Mouse (Mus musculus): ENCODE data around the gene Necab2. TPM values are rescaled to one million over a fixed set of nuclear protein-coding genes. Genes with fewer than 3 reads are reported as not detected.

Necab2 gene
- polyA plus RNA-seq, 1 experiment from 2014 or later = 1.2 TPM

DNA sequence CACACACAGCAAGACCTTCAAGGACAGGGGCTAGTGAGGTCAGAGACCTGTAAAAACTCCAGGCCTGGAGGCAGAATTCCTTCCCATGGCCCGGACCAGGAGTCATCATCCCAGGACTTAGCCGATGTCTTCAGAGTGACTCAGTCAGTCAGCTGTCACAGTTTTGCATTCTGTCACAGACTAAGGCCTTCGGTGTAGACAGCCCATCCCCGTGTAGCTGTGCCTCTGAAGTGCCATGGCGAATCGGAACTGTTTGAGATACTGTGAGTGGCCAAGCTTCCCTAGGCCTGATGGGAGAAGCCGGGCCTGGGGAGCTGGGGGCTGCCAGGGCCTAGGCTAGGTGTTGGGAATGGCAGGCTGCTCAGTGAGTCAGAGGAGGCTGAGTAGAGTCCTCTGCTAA is 15.8 kb upstream of the Necab2 start:
- ATAC-seq (no peak), DNase-seq (ENCODE audit: low spot score) (no peak)
- H3K9ac ChIP-seq (replicated peaks; ENCODE audit: low read depth) = no peak overlapping the region
- no peak for TF ChIP-seq EP300 (IDR thresholded peaks at IDR 0.05)
- TF ChIP-seq CTCF (IDR thresholded peaks at IDR 0.05) = no peak
- no peak overlapping the region for H3K4me2 ChIP-seq (replicated peaks; ENCODE audit: low read depth, low read length)
- no peak overlapping the region for H3K4me3 ChIP-seq (ENCODE audit: low read depth, low read length)
- no peaks in the 10 kb centered on the region for H3K9me3 ChIP-seq (ENCODE audit: low read length)
- H3K36me3 ChIP-seq (ENCODE audit: insufficient read depth, low read length) = no peaks in the 10 kb centered on the region
- no peaks in the 10 kb centered on the region for H3K27me3 ChIP-seq (replicated peaks; ENCODE audit: insufficient read depth, low read length)
- H3K27ac ChIP-seq (ENCODE audit: low read length) = no peak overlapping the region
- 81% methylated on average over 7 of the region's 7 CpGs for WGBS
- peaks cover 13% of the 10 kb centered on the region; the same call in 1 of the 2 replicates for H3K4me1 ChIP-seq (ENCODE audit: insufficient read depth, low read depth, low read length)

DNA sequence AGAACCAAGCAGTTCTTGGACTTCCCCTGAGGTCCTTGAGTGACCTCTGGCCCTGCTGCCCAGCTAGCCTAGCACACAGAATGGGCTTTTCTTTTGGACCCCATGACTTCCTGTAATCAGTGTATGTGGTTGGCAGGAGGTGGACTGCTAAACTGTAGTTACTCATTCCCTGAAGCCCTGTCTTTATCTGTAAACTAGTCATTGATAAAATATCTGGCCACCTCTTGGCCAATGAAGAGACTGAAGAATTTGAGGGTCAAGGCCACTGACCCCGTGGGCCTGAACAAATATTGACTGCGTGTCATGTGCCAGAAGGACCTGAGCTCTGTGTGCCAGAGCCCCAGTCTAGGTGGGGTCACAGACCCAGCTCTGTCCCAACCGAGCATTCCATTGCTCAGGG is 14.1 kb upstream of the Necab2 start:
- 35% methylated on average over 3 of the region's 3 CpGs for WGBS
- Histone ChIP-seq H3K4me2 (replicated peaks; ENCODE audit: low read depth, low read length) (no peak overlapping the region), H3K27ac (ENCODE audit: low read length) (no peak overlapping the region), H3K4me1 (ENCODE audit: insufficient read depth, low read depth, low read length) (peaks cover 7% of the 10 kb centered on the region; the same call in 1 of the 2 replicates), H3K4me3 (ENCODE audit: low read depth, low read length) (no peak overlapping the region), H3K27me3 (replicated peaks; ENCODE audit: insufficient read depth, low read length) (no peaks in the 10 kb centered on the region), H3K36me3 (ENCODE audit: insufficient read depth, low read length) (no peaks in the 10 kb centered on the region), H3K9me3 (ENCODE audit: low read length) (no peaks in the 10 kb centered on the region), H3K9ac (replicated peaks; ENCODE audit: low read depth) (no peak overlapping the region)
- TF ChIP-seq EP300 (IDR thresholded peaks at IDR 0.05) = no peak
- TF ChIP-seq CTCF (IDR thresholded peaks at IDR 0.05) = no peak
- no peak for ATAC-seq
- DNase-seq (ENCODE audit: low spot score) = no peak

GRCm38 (mm10) chr8:119433582-119434174 is 12.8 kb upstream of the Necab2 start, which contains the start of gene Osgin1:
TSS of gene Osgin1 (plus strand) at chr8:119434124.
- no peak for ATAC-seq

DNA sequence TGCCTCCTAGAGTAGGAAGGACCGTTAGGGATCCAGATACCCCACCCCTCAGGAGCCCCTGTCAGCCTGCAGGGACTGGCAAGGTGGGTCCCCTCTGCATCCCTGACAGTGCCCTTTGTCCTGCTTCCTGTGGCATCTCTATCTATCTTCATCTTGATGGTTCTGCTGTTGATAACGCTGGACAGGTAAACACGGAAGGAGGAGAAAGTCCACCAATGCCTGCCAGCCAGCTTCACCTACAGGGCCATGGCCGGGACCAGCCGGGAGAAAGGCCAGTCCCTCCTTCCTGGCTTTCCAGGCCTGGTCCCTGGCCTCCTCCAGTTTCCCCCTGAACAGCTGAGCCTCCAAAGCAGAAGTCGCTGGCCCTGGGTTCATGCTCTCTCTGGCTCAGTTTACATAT is 11.9 kb upstream of the Necab2 start:
- no peak overlapping the region for H3K4me2 ChIP-seq (replicated peaks; ENCODE audit: low read depth, low read length)
- H3K27ac ChIP-seq (ENCODE audit: low read length) = no peak overlapping the region
- H3K27me3 ChIP-seq (replicated peaks; ENCODE audit: insufficient read depth, low read length) = no peaks in the 10 kb centered on the region
- H3K36me3 ChIP-seq (ENCODE audit: insufficient read depth, low read length) = no peaks in the 10 kb centered on the region
- no peak for TF ChIP-seq CTCF (IDR thresholded peaks at IDR 0.05)
- no peak for TF ChIP-seq EP300 (IDR thresholded peaks at IDR 0.05)
- DNase-seq (ENCODE audit: low spot score) = no peak
- no peak overlapping the region for H3K9ac ChIP-seq (replicated peaks; ENCODE audit: low read depth)
- H3K9me3 ChIP-seq (ENCODE audit: low read length) = no peaks in the 10 kb centered on the region
- WGBS = 75% methylated on average over 6 of the region's 6 CpGs
- ATAC-seq = no peak
- no peaks in the 10 kb centered on the region for H3K4me1 ChIP-seq (ENCODE audit: insufficient read depth, low read depth, low read length)
- no peak overlapping the region for H3K4me3 ChIP-seq (ENCODE audit: low read depth, low read length)

More at GRCm38 (mm10) chr8:119433582-119434174, 12.8 kb upstream of the Necab2 start, which contains the start of gene Osgin1:
- TF ChIP-seq CTCF (IDR thresholded peaks at IDR 0.05) = no peak
- no peak for TF ChIP-seq EP300 (IDR thresholded peaks at IDR 0.05)
- Histone ChIP-seq H3K27ac (ENCODE audit: low read length) (no peak within 1 kb of the TSS), H3K9me3 (ENCODE audit: low read length) (no peaks in the 10 kb centered on the region), H3K4me3 (ENCODE audit: low read depth, low read length) (no peak within 1 kb of the TSS), H3K9ac (replicated peaks; ENCODE audit: low read depth) (no peak within 1 kb of the TSS), H3K4me2 (replicated peaks; ENCODE audit: low read depth, low read length) (no peak within 1 kb of the TSS), H3K36me3 (ENCODE audit: insufficient read depth, low read length) (no peaks in the 10 kb centered on the region), H3K27me3 (replicated peaks; ENCODE audit: insufficient read depth, low read length) (no peaks in the 10 kb centered on the region), H3K4me1 (ENCODE audit: insufficient read depth, low read depth, low read length) (peaks cover 4% of the 10 kb centered on the region; the same call in 1 of the 2 replicates)
- DNase-seq (ENCODE audit: low spot score) = no peak
- WGBS = 85% methylated on average over 13 of the region's 13 CpGs

- Histone ChIP-seq H3K4me1 (ENCODE audit: insufficient read depth, low read depth, low read length) (no peaks in the 10 kb centered on the region), H3K4me3 (ENCODE audit: low read depth, low read length) (no peak overlapping the region), H3K27me3 (replicated peaks; ENCODE audit: insufficient read depth, low read length) (no peaks in the 10 kb centered on the region), H3K9ac (replicated peaks; ENCODE audit: low read depth) (no peak overlapping the region), H3K27ac (ENCODE audit: low read length) (no peak overlapping the region), H3K9me3 (ENCODE audit: low read length) (no peaks in the 10 kb centered on the region), H3K36me3 (ENCODE audit: insufficient read depth, low read length) (no peaks in the 10 kb centered on the region), H3K4me2 (replicated peaks; ENCODE audit: low read depth, low read length) (no peak overlapping the region)
- TF ChIP-seq EP300 (IDR thresholded peaks at IDR 0.05) (no peak), CTCF (IDR thresholded peaks at IDR 0.05) (no peak)
- no peak for DNase-seq (ENCODE audit: low spot score)
- WGBS = 85% methylated on average over 7 of the region's 7 CpGs
- no peak for ATAC-seq
These were observed 11.0 kb upstream of the Necab2 start for GRCm38 (mm10) chr8:119435527-119435926.

DNA sequence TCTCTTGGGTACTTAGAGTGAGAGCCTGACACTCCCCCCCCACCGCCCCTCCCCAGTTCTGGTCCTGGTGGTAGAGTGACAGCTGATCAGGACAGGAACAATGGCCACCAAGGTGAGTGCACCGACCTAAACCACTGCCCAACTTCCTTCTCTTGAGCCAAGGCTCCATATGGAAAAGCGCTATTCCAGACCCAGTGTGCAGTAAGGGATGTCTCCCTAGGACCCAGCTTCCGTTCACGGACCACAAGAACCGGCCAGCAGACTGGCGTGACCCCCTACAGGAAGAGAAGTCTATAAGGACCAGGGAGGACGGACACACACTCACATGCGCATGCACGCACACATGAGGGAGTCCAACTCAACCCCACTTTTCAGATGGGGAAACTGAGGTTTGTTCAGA is 10.2 kb upstream of the Necab2 start:
- Histone ChIP-seq H3K9ac (replicated peaks; ENCODE audit: low read depth) (no peak overlapping the region), H3K27me3 (replicated peaks; ENCODE audit: insufficient read depth, low read length) (no peaks in the 10 kb centered on the region), H3K27ac (ENCODE audit: low read length) (peak overlapping the region; percentile 58; the same call in 1 of the 2 replicates), H3K4me2 (replicated peaks; ENCODE audit: low read depth, low read length) (no peak overlapping the region), H3K4me1 (ENCODE audit: insufficient read depth, low read depth, low read length) (peaks cover 4% of the 10 kb centered on the region; the same call in 1 of the 2 replicates), H3K4me3 (ENCODE audit: low read depth, low read length) (no peak overlapping the region), H3K9me3 (ENCODE audit: low read length) (no peaks in the 10 kb centered on the region), H3K36me3 (ENCODE audit: insufficient read depth, low read length) (no peaks in the 10 kb centered on the region)
- DNase-seq (ENCODE audit: low spot score) = no peak
- no peak for TF ChIP-seq EP300 (IDR thresholded peaks at IDR 0.05)
- TF ChIP-seq CTCF (IDR thresholded peaks at IDR 0.05) = no peak
- 84% methylated on average over 10 of the region's 10 CpGs for WGBS
- ATAC-seq = no peak
